Mouse (Mus musculus) megakaryocyte, embryonic 14.5 days (primary cell): ENCODE data around the gene Rasl11a.

ENCODE experiments used
- FLI1 ChIP-seq: IDR thresholded peaks from 2 replicates; pipeline ENCODE4 v1.6.1; 2012; ENCODE audit warnings: low read length, inconsistent platforms, mixed read lengths
- GATA1 ChIP-seq: IDR thresholded peaks from 3 replicates; pipeline ENCODE4 v1.6.1; 2012; ENCODE audit warnings: mixed read lengths, low read length, inconsistent platforms, borderline replicate concordance

GRCm38 (mm10) chr5:146840422-146840821, 4.4 kb upstream of the Rasl11a start:
- no peak for TF ChIP-seq GATA1
- no peak for TF ChIP-seq FLI1
